Mouse (Mus musculus) heart, adult 9 months (tissue): ENCODE data around the gene Gm2431.

Experiments
- DNase-seq, 2 experiments: peaks; one replicate each; pipeline ENCODE4 v3.0.0; 2022; ENCODE audit warnings: low spot score in 2 of 2

Gm2431 gene

GRCm38 (mm10) chr7:142211559-142211958, 46.6 kb downstream of the Gm2431 start, which contains the start of gene Gm7579:
Gene Gm7579, plus strand, starts transcription at chr7:142211859.
- DNase-seq = no peak
